Mouse (Mus musculus): ENCODE data around the gene Mmp23. TPM values are rescaled to one million over a fixed set of nuclear protein-coding genes. Genes with fewer than 3 reads are reported as not detected.

Gene Mmp23
- polyA plus RNA-seq, 1 experiment from 2014 or later: 6.3 TPM

DNA sequence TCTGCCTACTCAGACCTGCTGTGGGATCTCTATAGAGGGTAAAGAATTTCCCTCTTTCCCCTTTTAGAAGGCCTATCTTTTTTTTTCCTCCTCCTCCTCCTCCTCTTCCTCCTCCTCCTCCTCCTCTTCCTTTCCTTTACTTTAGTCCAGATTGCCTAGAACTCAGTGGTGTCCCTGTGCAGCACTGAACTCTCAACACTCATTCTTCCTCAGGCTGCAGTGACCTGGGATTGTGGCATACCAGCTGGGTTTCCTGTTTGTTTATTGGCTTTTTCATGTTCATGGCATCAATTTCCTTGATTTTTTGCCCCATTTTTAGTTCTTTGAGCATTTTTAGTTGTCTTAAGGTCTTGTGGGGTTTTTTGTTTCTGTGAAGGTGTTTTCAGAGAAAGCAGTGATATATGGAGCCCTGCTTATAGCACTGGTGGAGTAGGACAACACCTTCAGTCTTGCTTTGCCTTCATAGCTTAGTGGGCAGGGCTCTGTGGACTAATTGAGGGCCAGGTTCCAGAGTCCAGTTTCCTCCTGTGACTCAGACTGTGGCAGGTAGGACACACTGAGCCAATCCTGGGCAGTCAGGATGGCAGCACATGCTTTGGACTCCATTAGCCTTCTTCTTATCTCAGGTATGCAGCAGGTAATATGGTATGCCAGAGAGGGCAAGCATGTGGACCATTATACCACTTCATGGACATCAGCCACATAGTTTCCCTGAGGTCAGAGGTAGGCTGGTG, 17.3 kb downstream of the Mmp23 start:
- no peak for DNase-seq (ENCODE audit: low spot score)
- Histone ChIP-seq H3K36me3 (replicated peaks; ENCODE audit: control insufficient read depth, insufficient read depth, low read depth, low read length) (peaks cover 15% of the 10 kb centered on the region), H3K27me3 (ENCODE audit: control insufficient read depth, insufficient read depth, low read length) (no peaks in the 10 kb centered on the region), H3K4me3 (ENCODE audit: low read depth, low read length) (no peak overlapping the region), H3K9ac (replicated peaks; ENCODE audit: low read length) (no peak overlapping the region), H3K4me1 (ENCODE audit: control insufficient read depth, insufficient read depth, low read length) (no peaks in the 10 kb centered on the region), H3K9me3 (replicated peaks; ENCODE audit: control insufficient read depth, low read length) (no peaks in the 10 kb centered on the region), H3K27ac (replicated peaks; ENCODE audit: low read depth, low read length) (no peak overlapping the region), H3K4me2 (ENCODE audit: low read depth, low read length) (no peak overlapping the region)
- no peak for ATAC-seq (replicated peaks; ENCODE audit: insufficient number of reproducible peaks, low FRiP score, low TSS enrichment, low read depth)

DNA sequence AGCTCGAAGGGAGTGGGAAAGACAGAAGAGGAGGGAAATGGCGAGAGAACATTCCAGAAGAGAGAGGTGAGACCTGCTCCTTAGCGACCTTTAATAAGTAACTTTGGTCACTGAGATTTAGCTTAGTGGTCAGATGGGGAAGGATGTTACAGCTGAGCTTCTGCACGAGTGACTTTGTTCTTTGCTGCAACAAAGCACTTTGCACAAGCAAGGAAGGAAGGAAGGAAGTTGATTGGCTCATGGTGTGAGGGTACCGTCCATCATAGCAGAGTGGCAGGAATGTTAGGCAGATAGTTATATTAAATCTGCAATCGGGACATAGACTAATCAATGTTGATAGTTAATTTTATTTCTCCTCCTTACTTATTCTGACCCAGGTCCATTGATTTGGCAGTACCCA, 22.9 kb downstream of the Mmp23 start:
- 91% methylated on average over 6 of the region's 6 CpGs for WGBS
- no peak overlapping the region for H3K4me3 ChIP-seq (ENCODE audit: low read depth, low read length)
- ATAC-seq (replicated peaks; ENCODE audit: insufficient number of reproducible peaks, low FRiP score, low TSS enrichment, low read depth): no peak
- H3K27ac ChIP-seq (replicated peaks; ENCODE audit: low read depth, low read length): no peak overlapping the region
- H3K9ac ChIP-seq (replicated peaks; ENCODE audit: low read length): no peak overlapping the region
- no peak overlapping the region for H3K4me2 ChIP-seq (ENCODE audit: low read depth, low read length)
- DNase-seq (ENCODE audit: low spot score): no peak
- peaks cover 9% of the 10 kb centered on the region for H3K36me3 ChIP-seq (replicated peaks; ENCODE audit: control insufficient read depth, insufficient read depth, low read depth, low read length)
- H3K27me3 ChIP-seq (ENCODE audit: control insufficient read depth, insufficient read depth, low read length): no peaks in the 10 kb centered on the region
- H3K4me1 ChIP-seq (ENCODE audit: control insufficient read depth, insufficient read depth, low read length): no peaks in the 10 kb centered on the region
- no peaks in the 10 kb centered on the region for H3K9me3 ChIP-seq (replicated peaks; ENCODE audit: control insufficient read depth, low read length)

DNA sequence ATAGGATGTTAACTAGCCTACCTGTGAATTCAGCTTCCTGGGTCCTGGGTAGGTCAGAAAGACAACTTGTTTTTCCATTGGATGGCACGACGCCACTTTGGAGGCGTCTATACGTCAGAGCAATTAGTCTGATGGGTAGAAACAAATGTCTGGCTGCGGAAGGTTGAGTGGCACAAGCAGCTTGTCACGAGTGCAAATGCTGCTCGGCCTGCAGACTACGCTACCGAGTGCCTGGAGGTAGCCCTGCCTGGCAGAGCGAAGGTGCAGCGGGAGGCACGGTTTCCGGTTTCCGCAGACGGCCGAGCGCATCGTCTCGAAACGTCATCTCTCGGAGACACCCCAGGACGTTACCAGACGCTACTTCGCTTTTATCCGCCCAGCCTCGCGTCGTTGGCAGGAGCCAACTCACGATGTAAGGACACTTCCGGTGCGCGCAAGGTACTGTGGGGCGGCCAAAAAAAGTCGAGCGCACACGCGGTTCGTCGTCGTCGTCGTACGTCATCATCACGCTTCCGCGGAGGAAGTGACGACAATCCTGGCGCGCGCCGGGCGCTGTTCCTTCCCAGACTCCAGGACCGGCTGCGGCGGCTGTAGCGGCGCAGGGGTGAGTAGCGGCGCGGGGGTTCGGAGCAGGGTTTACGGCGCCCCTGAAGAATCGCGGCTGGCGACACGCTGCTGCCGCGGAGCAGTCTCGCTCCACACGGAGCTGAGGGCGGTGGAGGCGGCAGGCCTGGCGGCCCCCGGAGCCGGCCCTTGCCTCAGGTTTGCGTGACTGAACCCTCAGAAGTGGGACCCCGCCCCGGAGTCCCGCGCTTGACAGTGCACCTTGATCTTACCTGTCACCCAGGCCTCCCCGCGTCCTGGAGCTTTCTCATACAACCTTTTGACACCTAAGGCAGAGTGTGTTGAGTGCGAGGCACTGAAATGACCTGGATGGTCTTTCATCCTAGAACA, 28.6 kb downstream of the Mmp23 start, which contains the start of gene Cdk11b:
Gene Cdk11b, plus strand, starts transcription at position 517 of the 954 bp plus-strand sequence.
- H3K9me3 ChIP-seq (replicated peaks; ENCODE audit: control insufficient read depth, low read length): no peaks in the 10 kb centered on the region
- H3K27ac ChIP-seq (replicated peaks; ENCODE audit: low read depth, low read length): peak within 1 kb of the TSS; percentile 75
- peak within 1 kb of the TSS; percentile 64 for H3K4me2 ChIP-seq (ENCODE audit: low read depth, low read length)
- no peaks in the 10 kb centered on the region for H3K27me3 ChIP-seq (ENCODE audit: control insufficient read depth, insufficient read depth, low read length)
- under 1% methylated on average over 84 of the region's 84 CpGs for WGBS
- no peaks in the 10 kb centered on the region for H3K4me1 ChIP-seq (ENCODE audit: control insufficient read depth, insufficient read depth, low read length)
- ATAC-seq (replicated peaks; ENCODE audit: insufficient number of reproducible peaks, low FRiP score, low TSS enrichment, low read depth) (peak; percentile 99), DNase-seq (ENCODE audit: low spot score) (peak; percentile 98)
- no peaks in the 10 kb centered on the region; the same call in 1 of the 2 replicates for H3K36me3 ChIP-seq (replicated peaks; ENCODE audit: control insufficient read depth, insufficient read depth, low read depth, low read length)
- H3K9ac ChIP-seq (replicated peaks; ENCODE audit: low read length): peak within 1 kb of the TSS; percentile 81
- peak within 1 kb of the TSS; percentile 97 for H3K4me3 ChIP-seq (ENCODE audit: low read depth, low read length)

DNA sequence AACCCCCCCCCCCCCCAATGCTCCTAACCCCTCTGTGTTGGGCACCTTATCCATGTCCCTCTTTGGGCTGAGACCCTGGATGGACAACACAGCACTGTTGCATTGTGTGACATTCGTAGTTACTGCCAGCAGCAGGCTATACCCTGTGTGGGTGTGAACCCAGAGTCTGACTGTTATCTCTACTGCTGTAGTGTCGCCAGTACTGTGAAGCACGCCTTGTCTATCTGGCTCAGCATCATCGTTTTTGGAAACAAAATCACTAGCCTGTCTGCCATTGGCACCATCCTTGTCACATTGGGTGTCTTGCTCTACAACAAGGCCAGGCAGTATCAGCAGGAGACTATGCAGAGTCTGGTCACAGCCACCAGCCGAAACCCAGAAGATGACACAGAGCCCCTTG, 34.9 kb downstream of the Mmp23 start:
- peaks cover 8% of the 10 kb centered on the region for H3K36me3 ChIP-seq (replicated peaks; ENCODE audit: control insufficient read depth, insufficient read depth, low read depth, low read length)
- ATAC-seq (replicated peaks; ENCODE audit: insufficient number of reproducible peaks, low FRiP score, low TSS enrichment, low read depth) (no peak), DNase-seq (ENCODE audit: low spot score) (no peak)
- H3K4me1 ChIP-seq (ENCODE audit: control insufficient read depth, insufficient read depth, low read length): no peaks in the 10 kb centered on the region
- no peak overlapping the region for H3K4me2 ChIP-seq (ENCODE audit: low read depth, low read length)
- no peak overlapping the region for H3K27ac ChIP-seq (replicated peaks; ENCODE audit: low read depth, low read length)
- H3K9me3 ChIP-seq (replicated peaks; ENCODE audit: control insufficient read depth, low read length): no peaks in the 10 kb centered on the region
- WGBS: 92% methylated on average over 5 of the region's 5 CpGs
- H3K4me3 ChIP-seq (ENCODE audit: low read depth, low read length): no peak overlapping the region
- H3K27me3 ChIP-seq (ENCODE audit: control insufficient read depth, insufficient read depth, low read length): no peaks in the 10 kb centered on the region
- H3K9ac ChIP-seq (replicated peaks; ENCODE audit: low read length): no peak overlapping the region

DNA sequence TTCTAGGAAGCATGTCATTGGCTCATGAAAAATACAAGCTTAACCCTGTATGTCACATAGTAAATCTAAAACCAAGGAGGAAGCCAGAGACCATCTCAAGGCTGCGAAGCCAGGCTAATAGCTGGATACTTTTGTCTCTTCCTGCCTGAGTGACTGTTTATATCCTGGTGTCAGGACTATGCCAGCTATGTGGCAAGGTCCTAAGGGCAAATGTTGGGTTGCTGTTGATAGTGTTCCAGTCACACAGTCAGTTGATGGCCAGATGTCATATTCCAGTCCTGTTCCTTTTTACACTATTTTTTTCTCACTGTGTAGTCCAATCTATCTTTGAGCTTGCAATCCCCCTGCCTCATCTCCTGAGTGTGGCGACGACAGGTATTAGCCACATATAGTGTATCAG, 39.9 kb downstream of the Mmp23 start:
- Histone ChIP-seq H3K27ac (replicated peaks; ENCODE audit: low read depth, low read length) (no peak overlapping the region), H3K4me3 (ENCODE audit: low read depth, low read length) (no peak overlapping the region), H3K27me3 (ENCODE audit: control insufficient read depth, insufficient read depth, low read length) (no peaks in the 10 kb centered on the region), H3K9me3 (replicated peaks; ENCODE audit: control insufficient read depth, low read length) (no peaks in the 10 kb centered on the region), H3K4me1 (ENCODE audit: control insufficient read depth, insufficient read depth, low read length) (no peaks in the 10 kb centered on the region), H3K4me2 (ENCODE audit: low read depth, low read length) (no peak overlapping the region), H3K9ac (replicated peaks; ENCODE audit: low read length) (no peak overlapping the region), H3K36me3 (replicated peaks; ENCODE audit: control insufficient read depth, insufficient read depth, low read depth, low read length) (peaks cover 2% of the 10 kb centered on the region)
- DNase-seq (ENCODE audit: low spot score) (no peak), ATAC-seq (replicated peaks; ENCODE audit: insufficient number of reproducible peaks, low FRiP score, low TSS enrichment, low read depth) (no peak)
- 98% methylated on average over 3 of the region's 3 CpGs for WGBS

DNA sequence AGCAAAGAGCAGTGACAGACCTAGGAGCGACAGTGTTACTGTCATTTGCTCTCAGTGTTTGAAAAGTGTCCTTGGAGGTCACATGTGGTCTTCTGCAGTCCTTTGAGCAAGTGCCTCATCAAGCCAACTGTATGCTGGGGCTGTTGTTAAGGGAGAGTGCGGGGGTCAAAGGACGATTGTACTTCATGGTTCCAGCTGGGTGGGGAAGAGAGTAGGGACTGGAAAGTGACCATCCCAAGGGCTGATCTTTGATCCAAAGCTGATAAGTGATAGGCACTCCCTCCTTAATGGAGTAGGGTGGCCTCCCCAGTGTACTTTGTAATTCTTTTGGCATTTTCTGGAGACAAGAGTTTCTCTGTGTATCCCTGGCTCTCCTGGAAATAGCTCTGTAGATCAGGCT, 41.3 kb downstream of the Mmp23 start:
- ATAC-seq (replicated peaks; ENCODE audit: insufficient number of reproducible peaks, low FRiP score, low TSS enrichment, low read depth): no peak
- peaks cover 2% of the 10 kb centered on the region; the same call in 1 of the 2 replicates for H3K36me3 ChIP-seq (replicated peaks; ENCODE audit: control insufficient read depth, insufficient read depth, low read depth, low read length)
- no peak overlapping the region for H3K27ac ChIP-seq (replicated peaks; ENCODE audit: low read depth, low read length)
- H3K9me3 ChIP-seq (replicated peaks; ENCODE audit: control insufficient read depth, low read length): no peaks in the 10 kb centered on the region
- 94% methylated on average over 3 of the region's 3 CpGs for WGBS
- H3K4me3 ChIP-seq (ENCODE audit: low read depth, low read length): no peak overlapping the region
- H3K4me1 ChIP-seq (ENCODE audit: control insufficient read depth, insufficient read depth, low read length): no peaks in the 10 kb centered on the region
- no peaks in the 10 kb centered on the region for H3K27me3 ChIP-seq (ENCODE audit: control insufficient read depth, insufficient read depth, low read length)
- no peak overlapping the region for H3K4me2 ChIP-seq (ENCODE audit: low read depth, low read length)
- no peak for DNase-seq (ENCODE audit: low spot score)
- H3K9ac ChIP-seq (replicated peaks; ENCODE audit: low read length): no peak overlapping the region

DNA sequence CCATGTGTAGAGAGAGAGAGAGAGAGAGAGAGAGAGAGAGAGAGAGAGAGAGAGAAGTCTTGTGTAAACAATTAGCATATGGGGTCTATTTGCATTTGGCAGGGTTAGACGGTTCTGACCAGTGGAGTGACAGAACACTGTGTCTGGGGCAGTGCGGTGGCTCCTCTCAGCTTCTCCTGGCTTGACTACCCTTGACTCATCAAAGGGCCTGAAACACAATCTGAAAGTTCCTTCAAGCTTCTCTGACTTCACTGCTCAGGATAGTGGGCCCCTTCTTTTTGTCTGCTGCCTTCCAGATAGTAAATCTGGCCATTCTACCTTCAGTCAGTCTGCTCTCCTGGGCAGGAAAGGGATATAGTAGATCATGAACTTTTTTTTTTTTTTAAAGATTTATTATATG, 46.4 kb downstream of the Mmp23 start:
- DNase-seq (ENCODE audit: low spot score) (no peak), ATAC-seq (replicated peaks; ENCODE audit: insufficient number of reproducible peaks, low FRiP score, low TSS enrichment, low read depth) (no peak)
- H3K36me3 ChIP-seq (replicated peaks; ENCODE audit: control insufficient read depth, insufficient read depth, low read depth, low read length): no peaks in the 10 kb centered on the region; the same call in 1 of the 2 replicates
- no peak overlapping the region for H3K27ac ChIP-seq (replicated peaks; ENCODE audit: low read depth, low read length)
- H3K9ac ChIP-seq (replicated peaks; ENCODE audit: low read length): no peak overlapping the region
- H3K27me3 ChIP-seq (ENCODE audit: control insufficient read depth, insufficient read depth, low read length): no peaks in the 10 kb centered on the region
- no peaks in the 10 kb centered on the region for H3K9me3 ChIP-seq (replicated peaks; ENCODE audit: control insufficient read depth, low read length)
- H3K4me1 ChIP-seq (ENCODE audit: control insufficient read depth, insufficient read depth, low read length): no peaks in the 10 kb centered on the region
- no peak overlapping the region for H3K4me2 ChIP-seq (ENCODE audit: low read depth, low read length)
- no peak overlapping the region for H3K4me3 ChIP-seq (ENCODE audit: low read depth, low read length)
- WGBS: 71% methylated on average over 2 of the region's 2 CpGs

DNA sequence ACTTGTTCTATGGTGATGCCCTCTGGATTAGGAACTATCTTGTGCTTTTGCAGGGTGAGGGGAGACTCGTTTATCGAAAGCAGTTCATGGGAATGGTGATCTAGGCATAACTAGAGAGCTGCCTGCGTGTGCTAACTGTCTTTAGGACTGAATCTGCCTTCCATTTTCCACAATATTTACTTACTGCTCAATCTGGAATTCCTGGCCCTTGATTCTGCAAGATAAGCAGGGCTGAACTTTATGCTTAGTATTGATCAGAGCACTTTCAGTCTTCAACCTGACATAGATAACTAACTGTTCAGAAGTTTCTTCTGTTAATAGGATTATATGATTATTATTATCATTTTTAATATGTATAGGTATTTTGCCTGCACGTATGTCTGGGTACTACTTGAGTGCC, 48.1 kb downstream of the Mmp23 start:
- DNase-seq (ENCODE audit: low spot score) (no peak), ATAC-seq (replicated peaks; ENCODE audit: insufficient number of reproducible peaks, low FRiP score, low TSS enrichment, low read depth) (no peak)
- Histone ChIP-seq H3K4me2 (ENCODE audit: low read depth, low read length) (no peak overlapping the region), H3K4me3 (ENCODE audit: low read depth, low read length) (no peak overlapping the region), H3K36me3 (replicated peaks; ENCODE audit: control insufficient read depth, insufficient read depth, low read depth, low read length) (no peaks in the 10 kb centered on the region; the same call in 1 of the 2 replicates), H3K4me1 (ENCODE audit: control insufficient read depth, insufficient read depth, low read length) (no peaks in the 10 kb centered on the region), H3K9me3 (replicated peaks; ENCODE audit: control insufficient read depth, low read length) (no peaks in the 10 kb centered on the region), H3K27me3 (ENCODE audit: control insufficient read depth, insufficient read depth, low read length) (no peaks in the 10 kb centered on the region), H3K27ac (replicated peaks; ENCODE audit: low read depth, low read length) (no peak overlapping the region), H3K9ac (replicated peaks; ENCODE audit: low read length) (no peak overlapping the region)
- 88% methylated on average over 4 of the region's 4 CpGs for WGBS
